Mouse (Mus musculus): ENCODE measurements around the gene Ctdnep1.

Ctdnep1 gene

GRCm38 (mm10) chr11:69983377-69983776, 2.4 kb downstream of the Ctdnep1 start:
- DNase-seq (ENCODE audit: low spot score): no peak

DNA sequence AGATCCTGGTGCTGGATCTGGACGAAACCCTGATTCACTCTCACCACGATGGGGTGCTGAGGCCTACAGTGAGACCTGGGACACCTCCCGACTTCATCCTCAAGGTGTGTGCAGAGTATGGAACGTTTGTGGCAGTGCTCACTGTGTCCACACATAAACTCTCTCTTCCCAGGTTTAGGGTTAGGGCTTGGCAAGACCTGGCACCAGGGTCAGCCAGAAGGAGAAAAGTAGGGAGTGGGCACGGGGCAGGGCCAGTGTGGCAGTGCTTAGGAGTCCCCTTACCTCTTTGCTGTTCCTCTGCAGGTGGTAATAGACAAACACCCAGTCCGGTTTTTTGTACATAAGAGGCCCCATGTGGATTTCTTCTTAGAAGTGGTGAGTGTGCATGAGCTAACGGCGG, 3.5 kb downstream of the Ctdnep1 start:
- no peak for DNase-seq (ENCODE audit: low spot score)

DNA sequence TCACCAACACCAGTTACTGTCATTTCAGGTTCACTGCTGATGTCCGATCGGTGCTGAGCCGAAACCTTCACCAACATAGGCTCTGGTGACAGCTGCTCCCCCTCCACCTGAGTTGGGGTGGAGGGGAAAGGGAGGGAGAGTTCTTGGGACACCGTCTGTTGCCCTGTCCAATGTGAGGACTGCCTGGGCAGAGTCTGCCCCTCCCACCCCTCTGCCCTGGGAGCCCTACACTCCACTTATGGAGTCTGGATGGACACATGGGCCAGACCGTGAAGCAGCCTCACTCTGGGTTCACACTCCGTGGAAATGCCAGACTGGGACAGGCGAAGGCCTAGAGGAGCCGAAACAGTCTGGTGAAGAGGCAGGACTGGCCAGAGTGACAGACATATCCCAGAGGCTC, 9.0 kb downstream of the Ctdnep1 start:
- DNase-seq (ENCODE audit: low spot score): no peak

- DNase-seq (ENCODE audit: low spot score): peak; percentile 94
These were observed 10.1 kb downstream of the Ctdnep1 start, which contains the start of gene Gabarap for GRCm38 (mm10) chr11:69990850-69991691. TSS of gene Gabarap (plus strand) at chr11:69991143.

- DNase-seq (ENCODE audit: low spot score): no peak
These were observed 10.8 kb downstream of the Ctdnep1 start for GRCm38 (mm10) chr11:69991711-69992110.

GRCm38 (mm10) chr11:69992396-69992795, 11.4 kb downstream of the Ctdnep1 start:
- no peak for DNase-seq (ENCODE audit: low spot score)

GRCm38 (mm10) chr11:69992932-69993331, 12.0 kb downstream of the Ctdnep1 start:
- no peak for DNase-seq (ENCODE audit: low spot score)

- no peak for DNase-seq (ENCODE audit: low spot score)
These were observed 13.6 kb downstream of the Ctdnep1 start for GRCm38 (mm10) chr11:69994401-69995090.

GRCm38 (mm10) chr11:69995391-69995960, 14.5 kb downstream of the Ctdnep1 start, which contains the start of gene Phf23:
TSS of gene Phf23 (plus strand) at chr11:69995777.
- DNase-seq (ENCODE audit: low spot score): peak; percentile 96

GRCm38 (mm10) chr11:69996161-69997061, 15.5 kb downstream of the Ctdnep1 start:
- DNase-seq (ENCODE audit: low spot score): peak; percentile 58

DNA sequence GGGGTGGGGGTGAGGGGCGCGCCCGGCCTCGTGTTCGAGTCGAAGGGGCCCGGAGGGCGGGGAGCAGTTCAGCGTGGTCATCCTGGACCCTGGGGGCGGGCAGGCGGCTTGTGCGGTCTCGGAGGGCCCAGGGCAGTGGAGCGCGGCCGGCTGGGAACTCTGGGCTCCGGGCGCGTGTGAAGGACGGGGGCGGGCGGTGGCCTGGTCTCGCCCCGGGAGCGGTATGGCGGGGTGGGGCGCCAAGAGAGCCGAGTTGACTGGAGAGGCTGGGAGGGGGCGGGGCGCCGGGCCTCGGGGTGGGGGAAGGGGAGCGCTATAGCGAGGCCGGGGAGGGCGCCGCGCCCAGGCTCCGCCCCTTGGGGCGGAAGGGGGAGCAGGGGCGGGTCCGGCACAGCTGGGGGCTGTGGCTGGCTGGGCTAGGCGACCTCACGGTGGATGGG, 16.1 kb downstream of the Ctdnep1 start:
- DNase-seq (ENCODE audit: low spot score): peak; percentile 93

- no peak for DNase-seq (ENCODE audit: low spot score)
These were observed 17.9 kb downstream of the Ctdnep1 start for GRCm38 (mm10) chr11:69998567-69999491.

DNA sequence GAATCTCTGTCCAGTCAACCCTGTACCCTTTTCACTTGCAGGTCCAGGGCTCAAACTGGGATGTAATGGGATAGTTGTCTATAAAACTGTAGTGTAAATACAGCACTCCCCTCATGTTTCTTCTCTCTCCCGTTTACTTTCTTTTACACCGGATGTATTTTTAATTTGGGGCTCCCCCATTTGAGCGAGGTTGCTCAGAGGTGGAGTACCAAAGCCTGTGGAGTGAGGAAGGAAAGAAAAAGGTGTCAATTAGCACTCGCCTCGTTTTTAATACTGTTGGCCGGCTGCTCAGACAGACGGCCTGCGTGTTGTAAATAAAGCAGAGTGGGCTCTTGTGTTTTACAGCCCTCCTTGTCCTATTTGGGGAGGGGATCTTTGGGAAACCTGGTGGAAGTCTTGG, 18.7 kb downstream of the Ctdnep1 start:
- DNase-seq (ENCODE audit: low spot score): no peak

GRCm38 (mm10) chr11:70000396-70000898, 19.5 kb downstream of the Ctdnep1 start, which contains the start of gene Dvl2:
TSS of gene Dvl2 (plus strand) at chr11:70000595.
- peak; percentile 86 for DNase-seq (ENCODE audit: low spot score)

DNA sequence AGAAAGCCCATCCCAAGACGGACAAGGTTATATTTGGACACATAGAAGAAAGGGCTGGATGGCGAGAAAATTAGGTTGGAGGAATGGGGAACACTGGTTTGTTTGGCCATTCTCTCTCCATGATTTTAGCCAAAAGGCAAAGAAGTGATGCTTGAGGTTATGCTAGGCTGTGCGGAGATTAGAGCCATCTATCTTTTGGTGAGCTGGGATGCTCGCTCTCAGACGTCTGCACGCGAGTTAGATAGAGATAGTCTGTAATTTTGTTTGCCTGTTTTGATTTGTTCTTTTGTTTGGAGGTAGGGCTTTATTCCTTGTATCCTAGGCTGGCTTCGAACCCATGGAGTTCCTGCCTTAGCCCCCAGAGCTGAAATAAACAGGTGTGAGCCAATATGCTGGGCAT, 20.2 kb downstream of the Ctdnep1 start:
- DNase-seq (ENCODE audit: low spot score): no peak

DNA sequence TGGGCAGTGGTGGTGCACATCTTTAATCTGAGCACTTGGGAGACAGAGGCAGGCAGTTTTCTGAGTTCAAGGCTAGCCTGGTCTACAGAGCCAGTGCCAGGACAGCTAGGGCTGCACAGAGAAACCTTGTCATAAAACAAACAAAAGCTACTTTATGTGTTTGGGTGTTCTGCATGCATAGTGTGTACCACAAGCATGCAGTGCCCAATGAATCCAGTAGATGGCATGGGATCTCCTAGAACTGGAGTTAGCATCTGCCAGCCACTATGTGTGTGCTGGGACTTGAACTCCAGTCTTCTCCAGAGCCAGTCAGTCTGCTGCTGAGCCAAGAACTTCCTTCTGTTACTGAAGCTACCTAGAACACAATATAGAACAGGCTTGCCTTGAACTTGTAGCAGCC, 20.9 kb downstream of the Ctdnep1 start:
- no peak for DNase-seq (ENCODE audit: low spot score)

DNA sequence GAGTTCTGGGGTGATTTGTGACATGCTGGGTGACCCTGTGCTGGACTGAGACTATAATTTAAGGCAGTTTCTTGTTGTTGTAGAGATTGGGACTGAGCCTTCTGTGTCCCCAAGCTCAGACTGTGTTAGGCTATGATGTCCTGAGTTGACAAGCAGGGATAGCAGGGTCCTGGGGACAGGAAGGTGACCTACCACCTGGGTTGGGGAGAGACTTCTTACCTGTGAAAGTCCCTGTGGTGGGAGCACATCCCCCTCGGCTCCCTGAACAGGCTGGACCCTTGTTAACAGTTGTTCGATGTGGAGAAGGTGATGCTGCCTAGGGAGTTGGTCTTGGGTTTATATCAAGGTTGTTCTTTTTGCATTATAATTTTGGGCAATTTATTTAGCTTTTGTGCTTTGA, 21.5 kb downstream of the Ctdnep1 start:
- DNase-seq (ENCODE audit: low spot score): no peak

DNA sequence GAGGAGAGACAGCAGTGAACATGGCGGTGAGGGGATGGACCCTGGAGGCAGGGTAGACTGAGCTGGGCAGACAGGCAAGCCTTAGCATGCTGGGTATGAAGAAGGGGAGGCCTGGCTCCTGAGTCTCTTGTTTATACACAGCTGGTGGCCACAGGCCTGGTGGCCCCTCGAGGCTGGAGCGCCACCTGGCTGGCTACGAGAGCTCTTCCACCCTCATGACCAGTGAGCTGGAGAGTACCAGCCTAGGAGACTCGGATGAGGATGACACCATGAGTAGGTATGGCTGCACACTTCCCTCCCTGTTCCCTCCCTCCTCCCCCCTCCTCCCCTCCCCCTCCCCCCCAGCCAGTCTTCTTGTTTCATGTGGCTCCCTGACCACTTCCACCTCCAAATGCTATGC, 24.6 kb downstream of the Ctdnep1 start:
- no peak for DNase-seq (ENCODE audit: low spot score)

DNA sequence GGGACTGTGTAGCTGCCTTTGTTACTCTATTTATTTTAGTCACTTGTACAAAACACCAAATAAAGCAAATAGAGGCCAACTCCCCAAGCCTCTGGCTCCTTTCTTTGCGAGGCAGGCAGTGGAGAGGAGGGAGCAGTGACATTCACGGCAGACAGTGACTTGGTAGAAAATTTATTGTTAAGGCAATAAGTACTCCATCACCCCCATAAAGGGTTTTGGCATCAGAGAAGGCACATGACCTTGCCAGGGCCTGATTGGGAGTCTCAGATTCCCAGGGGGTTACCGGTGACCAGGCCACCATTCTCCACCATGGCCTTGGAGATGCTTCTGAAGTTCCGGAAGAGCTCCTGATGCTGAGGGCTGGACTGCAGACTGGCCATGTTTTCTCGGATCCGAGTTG, 29.1 kb downstream of the Ctdnep1 start:
- DNase-seq (ENCODE audit: low spot score): peak; percentile 2

- peak; percentile 3 for DNase-seq (ENCODE audit: low spot score)
These were observed 29.6 kb downstream of the Ctdnep1 start for GRCm38 (mm10) chr11:70010548-70010947.

Measured in ovary, postnatal 36 days (tissue).